Mouse (Mus musculus) hindbrain, embryonic 14.5 days (tissue): ENCODE measurements around the gene Hes2. TPM values are rescaled to one million over a fixed set of nuclear protein-coding genes. Genes with fewer than 3 reads are reported as not detected.
A peak's percentile ranks its signal among the peaks of the same experiment; 100 is the strongest.

Experiments
- ATAC-seq: fragments of 200-750 bp; cut with Nextera tagmentation; 2 replicates; pipeline ENCODE4 v1.8.0; 2017; ENCODE audit warnings: moderate number of reproducible peaks, mild to moderate bottlenecking, moderate TSS enrichment, moderate library complexity; ENCODE audit not compliant: low FRiP score
- DNase-seq: peaks from one replicate; pipeline ENCODE4 v3.0.0-alpha.2; 2015; ENCODE audit warnings: low spot score
- H3K27ac ChIP-seq: fragments of 300-500 bp; sonication (generic); 2 replicates; pipeline ENCODE4 v1.5.1; 2014; ENCODE audit warnings: mild to moderate bottlenecking, moderate library complexity
- H3K27me3 ChIP-seq: fragments of 300-500 bp; sonication (generic); 2 replicates; pipeline ENCODE4 v1.6.1; 2014; ENCODE audit warnings: mild to moderate bottlenecking, low read length, mixed read lengths; ENCODE audit not compliant: control insufficient read depth, insufficient read depth
- H3K36me3 ChIP-seq: fragments of 300-500 bp; sonication (generic); replicated peaks from 2 replicates; pipeline ENCODE4 v1.6.1; 2014; ENCODE audit not compliant: control insufficient read depth, insufficient read depth
- H3K4me1 ChIP-seq: fragments of 300-500 bp; sonication (generic); replicated peaks from 2 replicates; pipeline ENCODE4 v1.6.1; 2014; ENCODE audit warnings: antibody characterized with exemption, low read length, mixed read lengths; ENCODE audit not compliant: control insufficient read depth, insufficient read depth
- H3K4me2 ChIP-seq: fragments of 300-500 bp; sonication (generic); replicated peaks from 2 replicates; pipeline ENCODE4 v1.6.1; 2014; ENCODE audit warnings: mild to moderate bottlenecking, moderate library complexity
- H3K4me3 ChIP-seq: fragments of 300-500 bp; sonication (generic); replicated peaks from 2 replicates; pipeline ENCODE4 v1.5.1; 2014; ENCODE audit warnings: mild to moderate bottlenecking, low read length
- H3K9ac ChIP-seq: fragments of 300-500 bp; sonication (generic); 2 replicates; pipeline ENCODE4 v1.6.1; 2014
- H3K9me3 ChIP-seq: fragments of 300-500 bp; sonication (generic); 2 replicates; pipeline ENCODE4 v1.6.1; 2016; ENCODE audit warnings: low read length; ENCODE audit not compliant: control insufficient read depth
- WGBS: fragments of 180-500 bp; shearing (Covaris S2); extraction: QIAGEN DNeasy Blood & Tissue Kit; methylation state at CpG from one replicate; pipeline ENCODE4 v1.1.7; 2014; 5-methylcytosine and 5-hydroxymethylcytosine counted together
- polyA plus RNA-seq: library from polyadenylated mRNA; unstranded; fragments of >200 nt; fragmentation: Nextera tagmentation; extraction: Ambion mirVana; gene quantifications from 2 replicates; pipeline ENCODE4 v1.2.1, GENCODE M21; 2014

The Hes2 gene
- polyA plus RNA-seq, 1 experiment from 2014 or later: not detected

- ATAC-seq: peak; percentile 51; the same call in 1 of the 2 replicates
- H3K27ac ChIP-seq: no peak within 1 kb of the TSS
- peaks cover 8% of the 10 kb centered on the region; the same call in 1 of the 2 replicates for H3K4me1 ChIP-seq
- no peaks in the 10 kb centered on the region for H3K9me3 ChIP-seq
- WGBS: under 1% methylated on average over 56 of the region's 57 CpGs
- peaks cover 73% of the 10 kb centered on the region for H3K27me3 ChIP-seq
- H3K9ac ChIP-seq: no peak within 1 kb of the TSS
- peak within 1 kb of the TSS; percentile 46 for H3K4me2 ChIP-seq
- no peak for DNase-seq
- no peaks in the 10 kb centered on the region for H3K36me3 ChIP-seq
- H3K4me3 ChIP-seq: peak within 1 kb of the TSS; percentile 22
These were observed 6.6 kb upstream of the Hes2 start, which contains the start of gene Espn for GRCm38 (mm10) chr4:152151966-152152544. Espn (minus strand) TSS chr4:152152371.

DNA sequence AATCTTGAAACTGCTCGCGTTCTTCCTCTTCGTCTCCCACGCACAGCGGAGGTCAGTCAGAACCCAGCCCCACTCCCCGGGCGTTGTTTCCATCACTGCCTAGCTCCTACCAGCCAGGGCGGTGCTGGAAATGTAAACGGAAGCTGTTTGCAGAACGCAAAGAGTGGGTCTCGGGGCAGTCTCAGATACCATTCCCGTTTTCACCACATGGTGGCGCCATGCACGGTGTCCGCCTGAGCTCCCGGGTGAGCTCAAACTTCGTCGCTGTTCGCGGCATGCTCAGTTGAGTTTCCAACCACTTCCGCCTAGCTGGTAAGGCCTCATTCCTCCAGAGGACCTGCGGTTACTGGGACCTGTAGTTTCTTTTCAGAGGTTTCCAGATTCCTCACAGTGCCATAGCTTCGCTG is 4.9 kb upstream of the Hes2 start:
- Histone ChIP-seq H3K4me2 (peak overlapping the region; percentile 34), H3K27me3 (peaks cover 90% of the 10 kb centered on the region), H3K9me3 (no peaks in the 10 kb centered on the region), H3K27ac (no peak overlapping the region), H3K4me1 (peaks cover 8% of the 10 kb centered on the region; the same call in 1 of the 2 replicates), H3K36me3 (no peaks in the 10 kb centered on the region), H3K4me3 (no peak overlapping the region), H3K9ac (no peak overlapping the region)
- DNase-seq: peak; percentile 86
- WGBS: 4% methylated on average over 23 of the region's 23 CpGs
- no peak for ATAC-seq

DNA sequence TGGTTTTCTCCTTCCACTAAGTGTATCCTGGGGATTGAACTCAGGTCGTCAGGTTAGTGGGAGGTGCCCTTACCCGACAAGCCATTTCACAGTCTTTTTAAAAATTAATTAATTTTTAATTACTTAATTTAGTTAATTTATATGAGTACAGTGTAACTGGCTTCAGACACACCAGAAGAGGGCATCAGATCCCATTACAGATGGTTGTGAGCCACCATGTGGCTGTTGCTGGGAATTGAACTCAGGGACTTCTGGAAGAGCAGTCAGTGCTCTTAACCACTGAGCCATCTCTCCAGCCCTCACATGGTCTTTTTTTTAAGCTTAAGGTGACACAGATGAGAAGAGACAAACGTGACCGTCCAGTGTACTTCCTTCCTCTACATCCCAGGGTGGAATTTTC is 3.6 kb upstream of the Hes2 start:
- Histone ChIP-seq H3K4me2 (no peak overlapping the region), H3K4me3 (no peak overlapping the region), H3K36me3 (no peaks in the 10 kb centered on the region), H3K4me1 (peaks cover 8% of the 10 kb centered on the region; the same call in 1 of the 2 replicates), H3K9ac (no peak overlapping the region), H3K27me3 (peaks cover 90% of the 10 kb centered on the region), H3K9me3 (no peaks in the 10 kb centered on the region), H3K27ac (no peak overlapping the region)
- no peak for ATAC-seq
- WGBS: 65% methylated on average over 4 of the region's 4 CpGs
- DNase-seq: no peak

DNA sequence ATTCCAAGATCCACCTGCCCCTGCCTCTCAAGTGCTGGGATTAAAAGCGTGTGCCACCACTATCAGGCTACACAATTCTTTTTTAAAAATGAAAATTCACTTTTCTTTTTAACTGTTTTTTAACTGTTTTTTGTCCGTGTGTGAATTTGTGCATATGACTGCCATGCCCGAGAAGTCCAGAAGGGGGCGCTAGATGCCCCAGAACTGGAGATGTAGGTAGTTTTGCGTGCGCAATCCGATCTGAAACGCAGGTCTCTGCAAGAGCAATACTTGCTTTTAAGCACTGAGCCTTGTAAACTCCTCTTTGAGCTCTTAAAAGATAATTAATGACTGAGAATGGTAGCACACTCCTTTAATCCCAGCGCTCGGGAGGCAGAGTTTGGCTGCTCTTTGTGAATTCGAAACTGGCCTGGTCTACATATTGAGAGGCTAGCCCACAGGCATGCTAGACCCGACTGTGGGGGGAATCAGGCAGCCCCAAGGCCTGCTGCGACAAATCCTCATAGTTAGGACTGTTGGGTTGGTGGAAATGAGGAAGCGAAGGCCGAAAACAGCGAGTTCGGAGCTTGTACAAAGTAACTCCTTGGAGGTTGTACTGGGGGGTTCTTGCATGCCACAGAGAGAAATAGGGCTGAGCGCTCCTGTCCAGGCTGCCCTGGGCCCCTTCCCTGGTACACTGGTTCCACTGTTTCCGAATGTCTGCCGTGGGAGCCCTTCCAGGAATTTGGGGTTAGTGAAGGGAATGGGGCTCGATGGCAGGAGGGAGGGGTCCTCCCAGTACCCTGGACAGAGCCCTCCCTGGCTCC is 685 bp upstream of the Hes2 start:
- Histone ChIP-seq H3K9me3 (no peaks in the 10 kb centered on the region), H3K4me3 (no peak overlapping the region; the same call in 1 of the 2 replicates), H3K4me2 (peak overlapping the region; percentile 19), H3K27ac (no peak overlapping the region), H3K9ac (no peak overlapping the region), H3K36me3 (no peaks in the 10 kb centered on the region), H3K4me1 (peaks cover 4% of the 10 kb centered on the region; the same call in 1 of the 2 replicates), H3K27me3 (peaks cover 90% of the 10 kb centered on the region)
- 17% methylated on average over 21 of the region's 21 CpGs for WGBS
- peak; percentile 59 for DNase-seq
- no peak for ATAC-seq

GRCm38 (mm10) chr4:152159285-152159678 is 615 bp downstream of the Hes2 start:
- Histone ChIP-seq H3K27ac (no peak overlapping the region), H3K4me2 (peak overlapping the region; percentile 11; the same call in 1 of the 2 replicates), H3K9ac (no peak overlapping the region), H3K36me3 (no peaks in the 10 kb centered on the region), H3K4me3 (peak overlapping the region; percentile 5), H3K27me3 (peaks cover 77% of the 10 kb centered on the region), H3K9me3 (no peaks in the 10 kb centered on the region), H3K4me1 (no peaks in the 10 kb centered on the region; the same call in 1 of the 2 replicates)
- no peak for DNase-seq
- no peak for ATAC-seq
- under 1% methylated on average over 19 of the region's 19 CpGs for WGBS

GRCm38 (mm10) chr4:152160748-152161147 is 2.1 kb downstream of the Hes2 start:
- Histone ChIP-seq H3K27ac (no peak overlapping the region), H3K9me3 (no peaks in the 10 kb centered on the region), H3K36me3 (no peaks in the 10 kb centered on the region), H3K4me3 (no peak overlapping the region), H3K9ac (no peak overlapping the region), H3K4me1 (no peaks in the 10 kb centered on the region; the same call in 1 of the 2 replicates), H3K4me2 (no peak overlapping the region), H3K27me3 (peaks cover 62% of the 10 kb centered on the region)
- ATAC-seq (no peak), DNase-seq (no peak)
- 40% methylated on average over 4 of the region's 4 CpGs for WGBS

GRCm38 (mm10) chr4:152161601-152162000 is 2.9 kb downstream of the Hes2 start:
- no peak overlapping the region for H3K4me3 ChIP-seq
- H3K4me1 ChIP-seq: no peaks in the 10 kb centered on the region; the same call in 1 of the 2 replicates
- no peak overlapping the region for H3K4me2 ChIP-seq
- H3K9me3 ChIP-seq: no peaks in the 10 kb centered on the region
- no peak overlapping the region for H3K27ac ChIP-seq
- H3K27me3 ChIP-seq: peaks cover 61% of the 10 kb centered on the region
- ATAC-seq (no peak), DNase-seq (no peak)
- H3K36me3 ChIP-seq: no peaks in the 10 kb centered on the region
- WGBS: 79% methylated on average over 6 of the region's 6 CpGs
- no peak overlapping the region for H3K9ac ChIP-seq

DNA sequence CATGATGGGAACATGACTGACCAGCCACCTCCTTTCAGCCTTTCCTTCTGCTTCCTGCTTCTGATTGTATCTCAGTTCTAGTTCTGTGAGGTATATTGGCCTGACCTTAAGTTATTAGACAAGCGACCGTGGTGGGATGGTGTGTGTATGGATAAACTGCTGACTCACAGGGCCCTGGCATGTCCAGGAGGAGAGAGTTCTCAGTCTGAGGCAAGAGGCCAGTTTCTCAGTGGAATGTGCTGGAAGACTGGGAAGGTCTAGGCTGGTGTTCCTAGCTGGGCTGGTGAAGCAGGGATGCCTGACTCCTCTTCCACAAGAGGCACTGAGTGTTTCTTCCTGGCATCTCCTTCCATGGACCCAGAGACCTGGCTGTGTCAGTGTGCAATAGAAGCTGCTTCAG is 4.1 kb downstream of the Hes2 start:
- DNase-seq (no peak), ATAC-seq (no peak)
- H3K36me3 ChIP-seq: no peaks in the 10 kb centered on the region
- no peak overlapping the region for H3K4me3 ChIP-seq
- H3K27me3 ChIP-seq: peaks cover 53% of the 10 kb centered on the region
- WGBS: 100% methylated on average over 2 of the region's 2 CpGs
- H3K4me2 ChIP-seq: no peak overlapping the region
- H3K9me3 ChIP-seq: no peaks in the 10 kb centered on the region
- H3K4me1 ChIP-seq: no peaks in the 10 kb centered on the region; the same call in 1 of the 2 replicates
- no peak overlapping the region for H3K9ac ChIP-seq
- H3K27ac ChIP-seq: no peak overlapping the region
